Mouse (Mus musculus) bone marrow macrophage, adult 2 months (primary cell): ENCODE data around the gene Zdhhc1. TPM values are rescaled to one million over a fixed set of nuclear protein-coding genes. Genes with fewer than 3 reads are reported as not detected.

Experiments
- H3K27ac ChIP-seq: 2 replicates; pipeline ENCODE4 v1.5.1; 2012; ENCODE audit warnings: low read depth, low read length; ENCODE audit not compliant: insufficient read depth
- H3K4me1 ChIP-seq: 2 replicates; pipeline ENCODE4 v1.6.1; 2012; ENCODE audit warnings: low read length; ENCODE audit not compliant: control insufficient read depth, insufficient read depth
- H3K4me3 ChIP-seq: 2 replicates; pipeline ENCODE4 v1.5.1; 2012; ENCODE audit warnings: mild to moderate bottlenecking, low read length, moderate library complexity; ENCODE audit not compliant: insufficient read depth
- CTCF ChIP-seq: IDR thresholded peaks from 2 replicates; pipeline ENCODE4 v1.5.1; 2012; ENCODE audit warnings: low read depth, mild to moderate bottlenecking, low read length, moderate library complexity
- POLR2A ChIP-seq: IDR thresholded peaks from 2 replicates; pipeline ENCODE4 v1.6.1; 2012; ENCODE audit warnings: mild to moderate bottlenecking, low read depth, low read length, borderline replicate concordance
- polyA plus RNA-seq: library from polyadenylated mRNA; stranded (reverse); fragments of >200 nt; gene quantifications from 2 replicates; pipeline ENCODE4 v1.2.4, GENCODE M21; 2012; ENCODE audit not compliant: missing spikeins, insufficient read depth, insufficient read length

Gene Zdhhc1
- polyA plus RNA-seq, 1 experiment, result 16.0 TPM

- H3K27ac ChIP-seq, result no peak overlapping the region
These were observed 64.8 kb downstream of the Zdhhc1 start for GRCm38 (mm10) chr8:105431743-105432515.

GRCm38 (mm10) chr8:105426878-105427277 lies 69.8 kb downstream of the Zdhhc1 start:
- Histone ChIP-seq H3K4me3 (no peak overlapping the region), H3K27ac (no peak overlapping the region), H3K4me1 (no peaks in the 10 kb centered on the region)
- no peak for TF ChIP-seq POLR2A
- TF ChIP-seq CTCF, result no peak

More at GRCm38 (mm10) chr8:105431743-105432515, 64.8 kb downstream of the Zdhhc1 start:
- TF ChIP-seq POLR2A, result no peak
- no peak for TF ChIP-seq CTCF
- no peak overlapping the region for H3K4me3 ChIP-seq
- H3K4me1 ChIP-seq, result no peaks in the 10 kb centered on the region

Other genes starting within 250 kb of the Zdhhc1 start
- 1.1 and 1.6 TPM in 2 replicates for gene B3gnt9, start 241.7 kb downstream of the Zdhhc1 start, polyA plus RNA-seq
- gene Tradd, start 232.3 kb downstream of the Zdhhc1 start, polyA plus RNA-seq, result 23.6 and 26.2 TPM in 2 replicates
- gene Fbxl8, start 232.3 kb downstream of the Zdhhc1 start, polyA plus RNA-seq, result 6.5 and 6.8 TPM in 2 replicates
- 4.7 and 5.0 TPM in 2 replicates for gene Hsf4, start 227.1 kb downstream of the Zdhhc1 start, polyA plus RNA-seq
- gene Nol3, start 220.8 kb downstream of the Zdhhc1 start, polyA plus RNA-seq, result 0.23 TPM in 1 of 2 replicates, not detected in the other
- gene 4931428F04Rik, start 207.0 kb downstream of the Zdhhc1 start, polyA plus RNA-seq, result 0.67 and 1.3 TPM in 2 replicates
- 0.95 and 1.1 TPM in 2 replicates for gene Exoc3l, start 200.8 kb downstream of the Zdhhc1 start, polyA plus RNA-seq
- 40.6 and 47.6 TPM in 2 replicates for gene E2f4, start 199.2 kb downstream of the Zdhhc1 start, polyA plus RNA-seq
- gene Elmo3, start 191.3 kb downstream of the Zdhhc1 start, polyA plus RNA-seq, result 1.5 and 2.6 TPM in 2 replicates
- gene Lrrc29, start 170.6 kb downstream of the Zdhhc1 start, polyA plus RNA-seq, result 3.1 and 3.2 TPM in 2 replicates
- gene Tmem208, start 170.5 kb downstream of the Zdhhc1 start, polyA plus RNA-seq, result 51.2 and 56.6 TPM in 2 replicates
- 16.5 and 18.0 TPM in 2 replicates for gene Fhod1, start 148.9 kb downstream of the Zdhhc1 start, polyA plus RNA-seq
- gene Slc9a5, start 148.1 kb downstream of the Zdhhc1 start, polyA plus RNA-seq, result 4.9 and 5.0 TPM in 2 replicates
- 0.24 TPM in 1 of 2 replicates, not detected in the other for gene Plekhg4, start 123.6 kb downstream of the Zdhhc1 start, polyA plus RNA-seq
- not detected in 2 replicates for gene Kctd19, start 83.4 kb downstream of the Zdhhc1 start, polyA plus RNA-seq
- gene Lrrc36, start 83.3 kb downstream of the Zdhhc1 start, polyA plus RNA-seq, result not detected in 2 replicates
- 1.2 and 1.6 TPM in 2 replicates for gene Tppp3, start 25.4 kb downstream of the Zdhhc1 start, polyA plus RNA-seq
- not detected in 2 replicates for gene Hsd11b2, start 21.9 kb upstream of the Zdhhc1 start, polyA plus RNA-seq
- 177 and 186 TPM in 2 replicates for gene Atp6v0d1, start 69.1 kb upstream of the Zdhhc1 start, polyA plus RNA-seq
- gene Ripor1, start 108.4 kb upstream of the Zdhhc1 start, polyA plus RNA-seq, result 15.5 and 17.9 TPM in 2 replicates
- gene Ctcf, start 139.7 kb upstream of the Zdhhc1 start, polyA plus RNA-seq, result 60.3 and 61.3 TPM in 2 replicates
- not detected in 2 replicates for gene Agrp, start 140.5 kb upstream of the Zdhhc1 start, polyA plus RNA-seq
- 0.32 TPM in 1 of 2 replicates, not detected in the other for gene Carmil2, start 189.4 kb upstream of the Zdhhc1 start, polyA plus RNA-seq
- gene Acd, start 204.2 kb upstream of the Zdhhc1 start, polyA plus RNA-seq, result 37.9 and 41.6 TPM in 2 replicates
- gene Pard6a, start 204.2 kb upstream of the Zdhhc1 start, polyA plus RNA-seq, result 9.4 and 11.2 TPM in 2 replicates
- not detected in 2 replicates for gene 4933405L10Rik, start 210.8 kb upstream of the Zdhhc1 start, polyA plus RNA-seq
- gene Enkd1, start 211.3 kb upstream of the Zdhhc1 start, polyA plus RNA-seq, result 5.3 and 9.1 TPM in 2 replicates